Mouse (Mus musculus): ENCODE data around the gene Col23a1. TPM values are rescaled to one million over a fixed set of nuclear protein-coding genes. Genes with fewer than 3 reads are reported as not detected.

Col23a1 gene
- polyA plus RNA-seq, 1 experiment from 2014 or later: 11.1 TPM

DNA sequence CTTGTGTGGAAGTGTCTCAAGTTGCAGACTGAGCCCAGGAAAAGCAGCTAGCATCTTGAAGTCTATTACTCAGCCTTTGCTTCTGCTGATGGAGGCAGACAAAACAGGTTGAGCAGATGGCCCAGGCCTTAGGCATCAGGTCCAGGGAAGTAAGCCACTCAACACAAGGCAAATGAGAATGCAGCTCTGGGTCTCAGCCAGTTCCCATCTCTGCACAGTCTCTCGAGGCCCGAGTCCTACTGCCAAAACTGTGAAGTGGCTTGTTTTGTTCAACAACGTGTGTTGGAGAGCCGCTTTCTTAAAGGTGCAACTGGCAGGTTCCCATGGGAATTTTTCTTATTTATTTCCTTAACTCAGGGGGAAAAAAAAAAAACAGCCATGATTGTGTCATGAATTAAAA is 101.8 kb downstream of the Col23a1 start:
- ATAC-seq (ENCODE audit: low FRiP score) (no peak), DNase-seq (ENCODE audit: low spot score, missing footprints) (no peak)
- no peaks in the 10 kb centered on the region for H3K36me3 ChIP-seq (ENCODE audit: control insufficient read depth, insufficient read depth, low read length)
- WGBS: 72% methylated on average over 4 of the region's 4 CpGs
- H3K4me3 ChIP-seq (ENCODE audit: low read depth, low read length): no peak overlapping the region
- H3K27me3 ChIP-seq (ENCODE audit: control insufficient read depth, insufficient read depth, low read length): no peaks in the 10 kb centered on the region
- no peaks in the 10 kb centered on the region for H3K9me3 ChIP-seq (ENCODE audit: control insufficient read depth, low read length)
- no peak overlapping the region for H3K9ac ChIP-seq (ENCODE audit: low read length)
- no peak overlapping the region for H3K27ac ChIP-seq (ENCODE audit: low read depth, low read length)
- no peak overlapping the region for H3K4me2 ChIP-seq
- peaks cover 3% of the 10 kb centered on the region; the same call in 1 of the 2 replicates for H3K4me1 ChIP-seq (ENCODE audit: control insufficient read depth, insufficient read depth, low read length)

DNA sequence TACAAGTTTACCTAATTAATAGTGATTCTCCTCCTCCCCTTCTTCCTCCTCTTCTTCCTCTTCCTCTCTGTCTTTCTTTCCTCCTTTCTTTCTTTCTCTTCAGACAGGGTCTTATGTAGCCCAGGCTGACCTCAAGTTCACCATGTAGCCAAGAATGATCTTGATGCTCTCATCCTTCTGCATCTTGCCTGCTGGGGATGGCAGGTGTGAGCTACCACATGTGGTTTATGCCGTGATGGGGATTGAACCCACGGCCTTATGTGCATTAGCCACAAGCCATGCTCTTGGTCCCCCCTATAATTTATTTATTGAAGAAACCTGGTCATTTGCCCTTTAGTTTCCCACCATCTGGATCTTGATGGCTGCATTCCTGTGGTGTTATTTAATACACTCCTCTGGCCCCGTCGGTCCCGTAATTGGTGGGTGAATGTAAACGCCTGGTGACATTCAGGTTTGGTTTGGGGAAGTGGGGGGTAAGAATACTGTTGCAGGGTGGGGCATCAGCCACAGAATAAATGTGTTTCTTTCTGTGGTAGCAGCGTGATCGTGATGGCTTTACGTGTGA is 104.7 kb downstream of the Col23a1 start:
- Histone ChIP-seq H3K27me3 (ENCODE audit: control insufficient read depth, insufficient read depth, low read length) (no peaks in the 10 kb centered on the region), H3K36me3 (ENCODE audit: control insufficient read depth, insufficient read depth, low read length) (no peaks in the 10 kb centered on the region), H3K4me1 (ENCODE audit: control insufficient read depth, insufficient read depth, low read length) (no peaks in the 10 kb centered on the region), H3K9me3 (ENCODE audit: control insufficient read depth, low read length) (no peaks in the 10 kb centered on the region), H3K4me3 (ENCODE audit: low read depth, low read length) (no peak overlapping the region), H3K9ac (ENCODE audit: low read length) (no peak overlapping the region), H3K4me2 (no peak overlapping the region), H3K27ac (ENCODE audit: low read depth, low read length) (no peak overlapping the region)
- no peak for DNase-seq (ENCODE audit: low spot score, missing footprints)
- WGBS: 80% methylated on average over 9 of the region's 9 CpGs
- no peak for ATAC-seq (ENCODE audit: low FRiP score)

DNA sequence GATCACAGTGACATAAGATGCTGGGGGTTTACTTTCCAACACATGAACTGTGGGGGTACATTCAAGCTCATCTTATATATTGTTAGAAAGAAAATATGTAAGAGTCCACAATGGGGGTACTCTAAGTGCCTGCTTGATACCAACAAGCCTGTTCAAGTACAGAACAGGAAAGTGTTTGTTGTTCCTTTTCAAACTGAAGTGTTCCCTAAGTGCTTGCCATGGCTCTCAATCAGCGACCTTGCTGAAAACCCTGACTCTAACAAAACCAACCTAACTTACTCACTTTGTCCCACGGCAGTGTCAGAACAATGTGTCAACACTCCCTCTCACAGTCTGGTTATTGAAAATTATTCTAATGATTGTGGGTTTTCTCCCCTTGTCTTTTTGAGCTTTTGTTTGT is 106.7 kb downstream of the Col23a1 start:
- Histone ChIP-seq H3K27ac (ENCODE audit: low read depth, low read length) (no peak overlapping the region), H3K9ac (ENCODE audit: low read length) (no peak overlapping the region), H3K4me3 (ENCODE audit: low read depth, low read length) (no peak overlapping the region), H3K36me3 (ENCODE audit: control insufficient read depth, insufficient read depth, low read length) (no peaks in the 10 kb centered on the region), H3K4me1 (ENCODE audit: control insufficient read depth, insufficient read depth, low read length) (no peaks in the 10 kb centered on the region), H3K27me3 (ENCODE audit: control insufficient read depth, insufficient read depth, low read length) (no peaks in the 10 kb centered on the region), H3K9me3 (ENCODE audit: control insufficient read depth, low read length) (no peaks in the 10 kb centered on the region), H3K4me2 (no peak overlapping the region)
- no peak for ATAC-seq (ENCODE audit: low FRiP score)
- 78% methylated on average over 2 of the region's 2 CpGs for WGBS
- no peak for DNase-seq (ENCODE audit: low spot score, missing footprints)

DNA sequence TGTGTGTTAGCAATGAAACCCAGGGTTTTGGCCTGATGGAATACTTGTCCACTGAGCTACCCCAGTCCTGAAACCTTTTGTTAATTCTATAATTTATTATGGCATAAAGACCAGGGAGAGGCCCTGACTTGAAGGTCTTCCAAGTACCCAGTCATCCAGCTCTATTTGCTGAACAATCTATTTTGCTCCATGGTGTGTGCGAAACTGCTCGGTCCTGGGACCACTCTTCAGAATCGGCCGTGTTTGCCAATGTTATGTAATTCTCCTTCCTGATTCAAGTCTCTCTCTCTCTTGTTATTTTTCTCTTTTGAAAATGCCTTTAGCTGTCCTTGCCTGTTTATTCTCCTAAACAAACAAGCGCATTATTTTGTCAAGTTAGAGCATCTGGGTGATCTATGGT is 108.4 kb downstream of the Col23a1 start:
- 94% methylated on average over 5 of the region's 5 CpGs for WGBS
- no peaks in the 10 kb centered on the region for H3K27me3 ChIP-seq (ENCODE audit: control insufficient read depth, insufficient read depth, low read length)
- no peak overlapping the region for H3K4me3 ChIP-seq (ENCODE audit: low read depth, low read length)
- H3K9me3 ChIP-seq (ENCODE audit: control insufficient read depth, low read length): no peaks in the 10 kb centered on the region
- no peak overlapping the region for H3K9ac ChIP-seq (ENCODE audit: low read length)
- no peaks in the 10 kb centered on the region for H3K4me1 ChIP-seq (ENCODE audit: control insufficient read depth, insufficient read depth, low read length)
- no peak overlapping the region for H3K27ac ChIP-seq (ENCODE audit: low read depth, low read length)
- H3K4me2 ChIP-seq: no peak overlapping the region
- H3K36me3 ChIP-seq (ENCODE audit: control insufficient read depth, insufficient read depth, low read length): no peaks in the 10 kb centered on the region
- no peak for DNase-seq (ENCODE audit: low spot score, missing footprints)
- ATAC-seq (ENCODE audit: low FRiP score): no peak

DNA sequence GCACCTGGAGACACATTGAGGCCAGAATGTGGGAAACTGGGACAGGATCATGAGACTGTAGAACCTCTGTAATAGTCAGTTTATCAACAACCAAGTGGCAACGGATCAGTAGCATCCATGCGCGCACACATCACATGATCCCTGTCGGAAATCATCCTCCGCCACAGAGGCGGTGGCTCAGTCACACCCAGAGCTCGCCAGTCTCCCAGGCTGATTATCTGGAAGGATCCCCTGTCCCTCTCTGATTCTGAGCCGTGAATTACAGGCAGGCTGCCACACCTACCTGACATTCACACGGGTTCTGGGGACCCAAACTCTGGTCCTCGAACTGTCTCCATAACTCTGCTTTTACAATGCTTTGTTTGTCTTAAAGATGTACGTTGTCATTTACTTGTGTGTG is 110.6 kb downstream of the Col23a1 start:
- Histone ChIP-seq H3K9me3 (ENCODE audit: control insufficient read depth, low read length) (no peaks in the 10 kb centered on the region), H3K4me3 (ENCODE audit: low read depth, low read length) (no peak overlapping the region), H3K27ac (ENCODE audit: low read depth, low read length) (no peak overlapping the region), H3K4me1 (ENCODE audit: control insufficient read depth, insufficient read depth, low read length) (no peaks in the 10 kb centered on the region), H3K9ac (ENCODE audit: low read length) (no peak overlapping the region), H3K27me3 (ENCODE audit: control insufficient read depth, insufficient read depth, low read length) (no peaks in the 10 kb centered on the region), H3K4me2 (no peak overlapping the region), H3K36me3 (ENCODE audit: control insufficient read depth, insufficient read depth, low read length) (no peaks in the 10 kb centered on the region)
- ATAC-seq (ENCODE audit: low FRiP score) (no peak), DNase-seq (ENCODE audit: low spot score, missing footprints) (no peak)
- 89% methylated on average over 11 of the region's 11 CpGs for WGBS

DNA sequence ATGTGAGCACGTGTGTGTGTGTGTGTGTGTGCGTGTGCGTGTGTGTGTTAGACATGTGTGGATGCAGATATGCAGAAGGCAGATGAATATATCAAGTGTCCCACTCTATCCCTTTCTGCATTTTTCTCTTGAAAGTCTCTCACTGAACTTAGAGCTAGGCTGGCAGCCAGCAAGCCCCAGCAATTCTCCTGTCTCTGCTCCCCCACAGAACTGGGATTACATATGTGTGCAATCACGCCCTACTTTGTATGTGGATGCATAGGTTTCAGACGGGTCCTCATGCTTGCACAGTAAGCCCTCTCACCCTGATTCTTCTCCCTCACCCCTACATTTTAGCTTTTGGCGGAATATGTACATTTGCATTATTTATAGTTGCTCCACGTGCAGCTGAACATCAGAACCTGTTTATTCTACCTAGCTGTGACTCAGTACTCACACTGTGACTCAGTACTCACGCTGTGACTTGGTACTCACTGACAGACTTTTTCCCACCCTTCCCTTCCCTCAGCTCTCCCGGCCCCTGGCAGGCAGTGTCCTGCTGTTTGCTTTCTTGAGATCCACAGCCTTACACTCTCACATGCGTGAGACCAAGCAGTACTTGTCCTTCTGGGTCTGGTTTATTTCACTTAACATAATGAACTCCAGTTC is 111.9 kb downstream of the Col23a1 start:
- no peak overlapping the region for H3K27ac ChIP-seq (ENCODE audit: low read depth, low read length)
- H3K27me3 ChIP-seq (ENCODE audit: control insufficient read depth, insufficient read depth, low read length): no peaks in the 10 kb centered on the region
- H3K9me3 ChIP-seq (ENCODE audit: control insufficient read depth, low read length): no peaks in the 10 kb centered on the region
- H3K4me3 ChIP-seq (ENCODE audit: low read depth, low read length): no peak overlapping the region
- H3K4me1 ChIP-seq (ENCODE audit: control insufficient read depth, insufficient read depth, low read length): no peaks in the 10 kb centered on the region
- H3K9ac ChIP-seq (ENCODE audit: low read length): no peak overlapping the region
- no peak for ATAC-seq (ENCODE audit: low FRiP score)
- DNase-seq (ENCODE audit: low spot score, missing footprints): no peak
- WGBS: 79% methylated on average over 10 of the region's 10 CpGs
- no peak overlapping the region for H3K4me2 ChIP-seq
- no peaks in the 10 kb centered on the region for H3K36me3 ChIP-seq (ENCODE audit: control insufficient read depth, insufficient read depth, low read length)

DNA sequence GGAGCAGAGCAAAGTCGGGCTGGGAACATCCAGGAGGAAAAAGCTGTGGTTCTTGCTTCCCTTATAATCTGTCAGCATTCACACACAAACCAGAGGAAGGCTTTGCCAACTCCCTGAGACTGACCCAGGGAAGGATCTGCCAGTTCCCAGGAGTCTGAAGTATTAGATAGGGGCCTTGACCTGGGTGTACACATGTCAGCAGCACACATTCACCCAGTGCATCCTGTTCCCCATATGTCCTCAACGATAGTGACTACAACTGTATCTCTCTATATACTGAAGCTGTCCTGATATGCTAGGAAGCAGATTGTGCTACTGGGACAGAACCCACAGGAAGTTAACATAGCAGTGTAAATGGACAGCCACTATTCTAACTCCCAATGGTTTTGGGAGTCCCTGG is 114.2 kb downstream of the Col23a1 start:
- no peak overlapping the region for H3K4me3 ChIP-seq (ENCODE audit: low read depth, low read length)
- H3K9ac ChIP-seq (ENCODE audit: low read length): no peak overlapping the region
- H3K27ac ChIP-seq (ENCODE audit: low read depth, low read length): no peak overlapping the region
- H3K27me3 ChIP-seq (ENCODE audit: control insufficient read depth, insufficient read depth, low read length): no peaks in the 10 kb centered on the region
- DNase-seq (ENCODE audit: low spot score, missing footprints) (no peak), ATAC-seq (ENCODE audit: low FRiP score) (no peak)
- 79% methylated on average over 2 of the region's 2 CpGs for WGBS
- H3K36me3 ChIP-seq (ENCODE audit: control insufficient read depth, insufficient read depth, low read length): no peaks in the 10 kb centered on the region
- no peak overlapping the region for H3K4me2 ChIP-seq
- no peaks in the 10 kb centered on the region for H3K4me1 ChIP-seq (ENCODE audit: control insufficient read depth, insufficient read depth, low read length)
- H3K9me3 ChIP-seq (ENCODE audit: control insufficient read depth, low read length): no peaks in the 10 kb centered on the region

DNA sequence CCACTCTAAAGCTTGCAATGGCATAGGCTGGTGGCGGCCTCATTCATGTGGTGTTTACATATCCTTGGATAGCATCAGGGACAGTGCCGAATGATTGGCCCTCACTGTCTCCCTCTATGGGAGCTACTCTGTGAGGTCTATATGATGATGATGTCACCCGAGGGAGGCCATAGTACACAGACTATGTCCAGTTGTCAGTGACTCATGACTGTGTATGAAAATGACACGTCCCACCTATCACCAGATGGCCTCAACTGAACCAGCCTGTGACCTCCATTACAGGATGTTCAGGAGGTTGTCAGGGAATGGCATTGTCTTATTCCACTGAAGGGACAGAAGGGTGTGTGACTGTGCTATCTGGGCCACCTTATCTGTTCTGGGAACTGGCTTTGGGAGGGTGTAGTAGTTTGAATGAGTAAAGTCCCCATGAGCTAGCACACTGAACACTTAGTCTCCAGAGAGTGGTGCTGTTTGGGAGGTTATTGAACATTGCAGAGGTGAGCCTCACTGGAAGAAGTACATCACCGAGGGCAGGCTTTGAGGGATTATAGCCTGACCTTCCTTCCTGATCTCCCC is 115.2 kb downstream of the Col23a1 start:
- H3K27ac ChIP-seq (ENCODE audit: low read depth, low read length): no peak overlapping the region

DNA sequence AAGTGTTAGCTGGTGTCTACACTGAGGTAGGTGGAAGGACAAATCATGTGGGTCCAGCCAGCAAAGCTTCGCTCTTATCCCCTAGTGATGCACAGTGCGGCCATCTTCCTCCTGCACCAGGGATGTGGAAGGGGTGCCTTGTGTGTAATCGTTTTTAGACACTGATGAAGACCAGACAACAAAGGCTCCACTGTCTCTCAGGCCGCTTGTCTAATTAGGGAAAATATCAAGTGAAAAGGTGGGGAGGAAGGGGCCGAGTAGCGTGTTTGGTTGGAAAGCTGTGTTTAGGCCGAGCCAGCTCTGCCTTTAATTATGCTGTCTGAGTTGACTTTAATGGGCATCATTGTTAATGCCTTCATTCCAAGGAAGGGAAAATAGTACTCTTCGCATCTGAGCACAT is 116.8 kb downstream of the Col23a1 start:
- Histone ChIP-seq H3K4me2 (no peak overlapping the region), H3K9ac (ENCODE audit: low read length) (no peak overlapping the region), H3K4me1 (ENCODE audit: control insufficient read depth, insufficient read depth, low read length) (no peaks in the 10 kb centered on the region), H3K36me3 (ENCODE audit: control insufficient read depth, insufficient read depth, low read length) (no peaks in the 10 kb centered on the region), H3K4me3 (ENCODE audit: low read depth, low read length) (no peak overlapping the region), H3K9me3 (ENCODE audit: control insufficient read depth, low read length) (no peaks in the 10 kb centered on the region), H3K27ac (ENCODE audit: low read depth, low read length) (no peak overlapping the region), H3K27me3 (ENCODE audit: control insufficient read depth, insufficient read depth, low read length) (no peaks in the 10 kb centered on the region)
- 87% methylated on average over 8 of the region's 8 CpGs for WGBS
- no peak for DNase-seq (ENCODE audit: low spot score, missing footprints)
- no peak for ATAC-seq (ENCODE audit: low FRiP score)

More for the DNA sequence above, 115.2 kb downstream of the Col23a1 start:
- 80% methylated on average over 5 of the region's 5 CpGs for WGBS
- no peak for DNase-seq (ENCODE audit: low spot score, missing footprints)
- ATAC-seq (ENCODE audit: low FRiP score): no peak
- no peaks in the 10 kb centered on the region for H3K27me3 ChIP-seq (ENCODE audit: control insufficient read depth, insufficient read depth, low read length)
- no peak overlapping the region for H3K4me2 ChIP-seq
- no peaks in the 10 kb centered on the region for H3K9me3 ChIP-seq (ENCODE audit: control insufficient read depth, low read length)
- H3K4me3 ChIP-seq (ENCODE audit: low read depth, low read length): no peak overlapping the region
- no peak overlapping the region for H3K9ac ChIP-seq (ENCODE audit: low read length)
- no peaks in the 10 kb centered on the region for H3K4me1 ChIP-seq (ENCODE audit: control insufficient read depth, insufficient read depth, low read length)
- no peaks in the 10 kb centered on the region for H3K36me3 ChIP-seq (ENCODE audit: control insufficient read depth, insufficient read depth, low read length)
